Mouse (Mus musculus): ENCODE measurements around the gene Ppp1r14d. TPM values are rescaled to one million over a fixed set of nuclear protein-coding genes. Genes with fewer than 3 reads are reported as not detected.

Gene Ppp1r14d
- total RNA-seq, 4 experiments from 2014 or later: not detected

DNA sequence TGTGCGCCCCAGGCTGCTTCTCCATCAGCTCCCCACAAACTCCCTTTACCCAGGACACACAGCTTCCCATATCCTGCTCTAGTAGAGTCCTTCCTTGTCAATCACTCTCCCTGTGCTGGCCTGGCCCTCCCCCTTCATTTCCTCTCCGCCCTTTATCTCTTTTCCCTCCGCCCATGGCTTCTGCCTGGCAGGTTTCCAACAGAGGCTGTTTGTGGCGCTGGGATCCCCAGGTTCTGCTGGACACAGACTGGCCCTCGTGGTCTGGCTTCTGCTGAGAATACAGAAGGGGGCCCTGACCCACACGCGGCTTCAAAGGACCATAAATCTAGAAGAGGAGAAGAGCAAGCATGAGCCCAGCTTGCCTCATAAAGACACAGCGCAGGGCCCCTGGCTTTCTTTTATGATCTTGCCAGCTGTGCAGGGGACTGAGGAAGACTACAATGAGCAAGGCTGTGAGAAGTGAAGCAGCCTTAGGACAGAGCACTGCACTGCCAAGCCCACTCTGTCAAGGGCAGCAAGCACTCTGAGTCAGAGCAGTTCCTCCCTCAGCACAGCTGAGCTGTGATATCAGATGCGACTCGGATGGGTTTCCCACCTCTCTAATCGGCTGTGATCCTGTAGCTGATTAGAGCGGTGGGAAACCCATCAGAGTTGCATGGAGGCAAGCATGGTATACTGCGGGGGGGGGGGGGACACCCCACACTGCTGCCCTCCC lies 56.7 kb downstream of the Ppp1r14d start:
- no peak for DNase-seq (ENCODE audit: low spot score in 2 of 2)

DNA sequence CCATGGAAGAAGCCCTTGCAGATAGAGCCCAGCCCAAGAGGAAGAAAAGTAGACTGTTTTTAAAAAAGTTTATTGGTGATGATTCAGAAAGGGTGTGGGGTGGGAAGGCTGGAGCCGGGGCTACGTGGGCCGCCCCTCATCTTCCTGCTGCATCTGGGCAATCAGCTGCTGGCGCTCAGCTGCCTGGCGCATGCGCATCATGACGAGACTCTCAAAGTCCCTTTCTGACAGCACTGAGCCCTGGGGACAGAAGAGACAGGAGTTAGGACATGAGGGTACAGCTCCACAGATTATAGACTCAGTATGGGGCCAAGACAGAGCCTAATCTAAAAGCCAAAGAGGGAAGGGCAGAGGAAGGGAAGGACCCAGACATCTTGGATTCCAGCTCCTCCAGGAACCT lies 57.3 kb downstream of the Ppp1r14d start:
- no peak for DNase-seq (ENCODE audit: low spot score in 2 of 2)

DNA sequence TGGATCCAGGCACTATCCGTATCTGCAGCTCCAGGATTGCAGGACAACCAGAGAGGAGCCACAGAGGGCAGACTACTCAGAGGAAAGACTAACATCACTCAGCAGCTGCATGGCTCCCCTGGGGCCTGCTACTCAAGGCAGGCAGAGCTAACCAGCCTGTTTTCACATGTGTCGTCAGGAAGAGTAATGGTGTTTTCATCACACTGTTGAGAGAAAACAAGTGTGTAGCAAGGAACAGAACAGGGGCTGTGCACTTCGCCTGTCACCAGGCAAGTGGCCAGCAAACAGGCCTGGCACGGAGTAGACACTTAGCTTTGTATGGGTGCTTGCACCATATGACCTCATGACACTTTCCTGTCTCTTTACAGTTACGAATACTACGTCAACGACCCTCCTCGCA lies 58.1 kb downstream of the Ppp1r14d start:
- no peak for DNase-seq (ENCODE audit: low spot score in 2 of 2)

DNA sequence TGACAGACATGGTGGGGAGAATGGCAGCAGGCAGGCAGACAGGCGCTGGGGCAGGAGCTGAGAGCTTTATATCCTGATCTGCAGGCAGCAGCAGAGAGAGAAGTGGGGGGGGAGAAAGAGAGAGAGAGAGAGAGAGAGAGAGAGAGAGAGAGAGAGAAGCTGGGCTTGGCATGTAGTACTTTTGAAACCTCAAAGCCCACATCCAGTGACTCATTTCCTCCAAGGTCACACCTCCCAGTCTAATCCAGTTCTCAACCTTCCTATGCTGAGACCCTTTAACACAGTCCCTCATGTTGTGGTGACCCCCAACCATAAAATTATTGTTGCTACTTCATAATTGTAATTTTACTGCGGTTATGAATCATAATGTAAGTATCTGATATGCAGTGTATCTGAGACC lies 59.4 kb downstream of the Ppp1r14d start:
- no peak for DNase-seq (ENCODE audit: low spot score in 2 of 2)

Other genes with a start within 250 kb of the Ppp1r14d start
- 10 to 100 TPM; 45.3 to 60.6 (median 53.9) TPM for gene Ccdc32, start 200.5 kb downstream of the Ppp1r14d start, total RNA-seq (2022)
- 1 to 10 TPM; 7.4 to 9.4 (median 9.0) TPM for gene Rpusd2, start 195.1 kb downstream of the Ppp1r14d start, total RNA-seq (2022)
- gene Knl1, start 182.8 kb downstream of the Ppp1r14d start, total RNA-seq (2022): under 1 TPM in 3 of 4 experiments, not detected in 1; 0.14 to 0.48 (median 0.29) TPM
- gene Rad51, start 117.1 kb downstream of the Ppp1r14d start, total RNA-seq (2022): 1 to 10 TPM in 1 of 4 experiments, under 1 TPM in 3; 0.71 to 2.1 (median 0.84) TPM
- 10 to 100 TPM; 49.4 to 59.7 (median 52.5) TPM for gene Rmdn3, start 72.9 kb downstream of the Ppp1r14d start, total RNA-seq (2022)
- under 1 TPM in 1 of 4 experiments, not detected in 3; 0.57 TPM for gene Gchfr, start 62.1 kb downstream of the Ppp1r14d start, total RNA-seq (2022)
- gene Gm14137, start 55.4 kb downstream of the Ppp1r14d start, total RNA-seq (2022): not detected
- gene Zfyve19, start 21.3 kb downstream of the Ppp1r14d start, total RNA-seq (2022): 10 to 100 TPM; 35.8 to 41.5 (median 38.8) TPM
- gene Dnajc17, start 21.1 kb downstream of the Ppp1r14d start, total RNA-seq (2022): 10 to 100 TPM; 17.9 to 22.6 (median 19.9) TPM
- gene Spint1, start 7.5 kb upstream of the Ppp1r14d start, total RNA-seq (2022): 1 to 10 TPM; 2.2 to 5.6 (median 2.9) TPM
- gene Rhov, start 41.4 kb upstream of the Ppp1r14d start, total RNA-seq (2022): 1 to 10 TPM; 8.5 to 10.0 (median 9.7) TPM
- 10 to 100 TPM; 42.9 to 47.2 (median 45.5) TPM for gene Vps18, start 58.8 kb upstream of the Ppp1r14d start, total RNA-seq (2022)
- gene Dll4, start 95.9 kb upstream of the Ppp1r14d start, total RNA-seq (2022): 1 to 10 TPM; 2.1 to 3.7 (median 3.2) TPM
- 1 to 10 TPM; 5.1 to 6.4 (median 6.4) TPM for gene Chac1, start 121.3 kb upstream of the Ppp1r14d start, total RNA-seq (2022)
- gene Ino80, start 247.8 kb upstream of the Ppp1r14d start, total RNA-seq (2022): 10 to 100 TPM; 20.0 to 22.2 (median 20.8) TPM